Mouse (Mus musculus) right cerebral cortex, postnatal 36 days (tissue): ENCODE measurements at regions not wholly inside any gene's neighbourhood (a gene's known extent, or its start where the extent isn't known, plus 50 kb on each side); places are given as distances from the start of the nearest gene placed in this dataset.

Experiments used
- DNase-seq, 2 experiments: peaks; one replicate each; pipeline ENCODE4 v3.0.0; 2022; ENCODE audit warnings: low spot score in 2 of 2, mixed read lengths in 1 of 2

DNA sequence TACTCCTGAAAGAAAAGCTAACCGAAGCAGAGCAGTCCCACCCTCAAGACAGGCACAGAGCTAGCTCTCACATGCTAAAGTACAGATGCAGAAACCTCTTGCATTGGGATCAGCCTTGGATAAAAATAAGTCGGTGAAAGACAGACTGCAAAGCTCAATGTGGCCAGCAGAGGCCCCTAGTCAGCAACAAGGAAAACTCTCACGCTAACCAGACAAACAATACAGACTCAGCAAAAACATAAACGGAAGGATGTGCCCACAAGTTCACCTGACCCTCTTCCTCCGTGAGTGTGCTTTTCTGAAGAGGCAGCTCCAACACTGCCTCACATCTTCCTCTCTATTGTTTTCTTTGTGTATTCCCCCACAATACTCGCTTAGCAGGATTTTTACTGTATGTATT lies 77.8 kb downstream of the Rpia start:
- peak; percentile 47 to 53 for DNase-seq

DNA sequence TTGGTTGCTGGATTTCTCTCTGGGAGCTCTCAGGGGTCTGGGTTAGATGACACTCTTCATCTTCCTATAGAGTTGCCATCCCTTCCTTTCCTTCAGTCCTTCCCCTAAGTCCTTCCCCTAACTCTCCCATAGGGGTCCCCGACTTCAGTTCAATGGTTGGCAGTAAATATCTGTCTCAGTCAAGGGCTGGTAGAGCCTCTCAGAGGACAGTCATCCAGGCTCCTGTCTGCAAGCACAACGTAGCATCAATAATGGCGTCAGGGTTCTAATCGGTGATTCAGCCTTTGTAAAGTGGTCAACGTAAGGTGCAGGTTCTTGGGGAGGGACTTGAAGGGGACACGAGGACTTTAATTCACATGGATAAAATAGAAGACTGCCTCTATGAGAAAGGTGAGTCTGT lies 78.4 kb downstream of the Rpia start:
- no peak for DNase-seq

DNA sequence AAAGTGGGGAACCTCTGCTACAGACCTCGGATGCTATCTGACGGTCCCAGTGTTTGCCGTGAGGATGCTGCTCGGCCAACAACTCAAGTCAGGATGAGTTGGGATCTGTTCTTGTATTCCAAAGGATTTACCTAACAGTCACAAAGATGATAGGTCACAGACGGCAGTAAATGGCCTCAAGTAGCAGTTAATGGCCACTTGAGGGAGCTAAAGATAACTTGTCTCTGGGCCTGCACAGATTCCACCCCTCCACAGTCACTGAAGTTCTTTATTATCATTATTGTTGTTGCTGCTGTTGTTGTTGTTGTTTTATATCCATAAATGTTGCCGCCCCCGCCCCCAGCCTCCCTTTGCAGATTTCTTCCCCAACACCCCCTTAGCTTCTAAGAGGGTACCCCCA lies 78.9 kb downstream of the Rpia start:
- DNase-seq = no peak

DNA sequence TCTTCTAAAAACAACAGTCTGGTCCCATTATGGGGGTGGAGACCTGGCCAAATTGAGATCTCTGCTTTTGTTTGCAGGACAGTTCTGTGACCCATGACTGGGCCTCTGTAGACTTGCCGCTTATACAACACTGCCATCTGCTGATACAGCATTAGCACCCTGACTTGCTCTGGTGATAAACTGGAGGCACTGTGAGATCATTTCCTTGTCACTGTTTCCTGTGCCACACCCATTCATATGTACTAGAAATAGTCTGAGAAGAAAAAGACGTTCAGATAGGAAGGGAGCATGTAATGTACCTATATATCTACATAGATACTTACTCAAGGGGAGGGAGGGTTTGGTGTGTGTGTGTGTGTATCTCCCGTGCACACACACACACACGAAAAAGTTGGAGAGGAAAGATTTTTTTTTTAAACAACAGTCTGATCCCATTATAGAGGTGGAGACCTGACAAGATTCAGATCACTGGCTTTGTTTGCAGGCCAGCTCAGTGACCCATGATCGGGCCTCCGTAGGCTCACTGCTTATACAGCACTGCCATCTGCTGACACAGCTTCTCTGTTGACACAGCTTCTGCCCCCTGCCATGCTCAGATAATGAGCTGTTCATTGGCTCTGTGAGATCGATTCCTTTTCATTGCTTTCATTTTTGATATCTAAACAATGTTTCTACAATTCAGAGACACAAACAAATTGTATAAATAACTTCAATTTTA lies 82.5 kb downstream of the Rpia start:
- no peak for DNase-seq

GRCm38 (mm10) chr6:70695596-70695995 lies 96.4 kb downstream of the Rpia start:
- DNase-seq = no peak
